Mouse (Mus musculus) megakaryocyte, embryonic 14.5 days (primary cell): ENCODE results near the gene Ppfia4.

Source experiments
- FLI1 ChIP-seq: IDR thresholded peaks from 2 replicates; pipeline ENCODE4 v1.6.1; 2012; ENCODE audit warnings: low read length, inconsistent platforms, mixed read lengths
- GATA1 ChIP-seq: IDR thresholded peaks from 3 replicates; pipeline ENCODE4 v1.6.1; 2012; ENCODE audit warnings: mixed read lengths, low read length, inconsistent platforms, borderline replicate concordance

DNA sequence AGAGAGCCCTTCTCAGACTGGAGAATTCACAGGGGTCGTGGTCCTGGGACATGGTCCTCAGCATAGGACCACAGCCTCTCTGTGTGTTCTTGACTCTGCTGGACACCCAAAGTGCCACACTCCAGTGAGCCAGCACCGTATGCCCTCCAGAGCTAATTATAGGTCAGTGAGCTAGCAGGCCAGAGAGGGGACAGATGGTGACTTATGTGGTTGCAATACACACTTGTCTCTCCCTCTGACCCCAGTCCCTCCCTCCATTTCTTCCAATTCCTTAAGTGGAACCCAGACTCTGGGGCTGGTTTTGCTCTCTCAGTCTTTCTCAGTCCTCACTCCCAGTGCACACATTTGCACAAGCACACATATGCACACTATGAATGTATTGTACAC, 9.5 kb upstream of the Ppfia4 start:
- TF ChIP-seq GATA1, result no peak
- TF ChIP-seq FLI1, result no peak
